Mouse (Mus musculus): Measurements from ENCODE around the gene Sdr9c7.
"Not testable (repeated sequence)": the region's sequence is repeated elsewhere in the genome, so short reads cannot be mapped to it uniquely, and the experiment has no call there.

Gene Sdr9c7

GRCm38 (mm10) chr10:127906138-127906537 lies 7.8 kb downstream of the Sdr9c7 start:
- no peak for DNase-seq (ENCODE audit: extremely low spot score, low spot score)

- no peak for DNase-seq (ENCODE audit: extremely low spot score, low spot score)
These were observed 9.2 kb downstream of the Sdr9c7 start for GRCm38 (mm10) chr10:127907386-127907951.

- DNase-seq (ENCODE audit: extremely low spot score, low spot score): no peak
These were observed 17.3 kb downstream of the Sdr9c7 start for GRCm38 (mm10) chr10:127915578-127915977.

- DNase-seq (ENCODE audit: extremely low spot score, low spot score): not testable (repeated sequence)
These were observed 18.9 kb downstream of the Sdr9c7 start for GRCm38 (mm10) chr10:127917183-127917582.

GRCm38 (mm10) chr10:127917651-127918050 lies 19.3 kb downstream of the Sdr9c7 start:
- DNase-seq (ENCODE audit: extremely low spot score, low spot score): no peak

- no peak for DNase-seq (ENCODE audit: extremely low spot score, low spot score)
These were observed 23.9 kb downstream of the Sdr9c7 start for GRCm38 (mm10) chr10:127922241-127922640.

- DNase-seq (ENCODE audit: extremely low spot score, low spot score): no peak
These were observed 24.7 kb downstream of the Sdr9c7 start for GRCm38 (mm10) chr10:127923024-127923423.

GRCm38 (mm10) chr10:127924597-127925378 lies 26.5 kb downstream of the Sdr9c7 start:
- no peak for DNase-seq (ENCODE audit: extremely low spot score, low spot score)

GRCm38 (mm10) chr10:127927737-127928136 lies 29.4 kb downstream of the Sdr9c7 start:
- DNase-seq (ENCODE audit: extremely low spot score, low spot score): no peak

GRCm38 (mm10) chr10:127932290-127932926 lies 34.1 kb downstream of the Sdr9c7 start:
- no peak for DNase-seq (ENCODE audit: extremely low spot score, low spot score)

GRCm38 (mm10) chr10:127936271-127936670 lies 38.0 kb downstream of the Sdr9c7 start:
- DNase-seq (ENCODE audit: extremely low spot score, low spot score): no peak

- DNase-seq (ENCODE audit: extremely low spot score, low spot score): no peak
These were observed 38.6 kb downstream of the Sdr9c7 start for GRCm38 (mm10) chr10:127936747-127937409.

GRCm38 (mm10) chr10:127937428-127938010 lies 39.2 kb downstream of the Sdr9c7 start:
- peak; percentile 61 for DNase-seq (ENCODE audit: extremely low spot score, low spot score)

- not testable (repeated sequence) for DNase-seq (ENCODE audit: extremely low spot score, low spot score)
These were observed 41.3 kb downstream of the Sdr9c7 start for GRCm38 (mm10) chr10:127939667-127940066.

GRCm38 (mm10) chr10:127945432-127946064 lies 47.2 kb downstream of the Sdr9c7 start:
- peak; percentile 52 for DNase-seq (ENCODE audit: extremely low spot score, low spot score)

- DNase-seq (ENCODE audit: extremely low spot score, low spot score): no peak
These were observed 51.3 kb downstream of the Sdr9c7 start for GRCm38 (mm10) chr10:127949596-127950130.

- no peak for DNase-seq (ENCODE audit: extremely low spot score, low spot score)
These were observed 53.1 kb downstream of the Sdr9c7 start for GRCm38 (mm10) chr10:127951390-127951789.

GRCm38 (mm10) chr10:127951821-127952220 lies 53.5 kb downstream of the Sdr9c7 start:
- no peak for DNase-seq (ENCODE audit: extremely low spot score, low spot score)

- no peak for DNase-seq (ENCODE audit: extremely low spot score, low spot score)
These were observed 56.7 kb downstream of the Sdr9c7 start for GRCm38 (mm10) chr10:127955034-127955433.

- DNase-seq (ENCODE audit: extremely low spot score, low spot score): peak; percentile 73
These were observed 58.0 kb downstream of the Sdr9c7 start for GRCm38 (mm10) chr10:127956168-127956816.
